Mouse (Mus musculus) brain, embryonic 14.5 days (tissue): ENCODE data around the gene B830017H08Rik. TPM values are rescaled to one million over a fixed set of nuclear protein-coding genes. Genes with fewer than 3 reads are reported as not detected.

Experiments used
- DNase-seq: peaks from one replicate; pipeline ENCODE4 v3.0.0-alpha.2; 2011; ENCODE audit warnings: low read depth
- CTCF ChIP-seq: fragments of 200-500 bp; IDR thresholded peaks from 2 replicates; pipeline ENCODE4 v1.5.1; 2012; ENCODE audit warnings: inconsistent platforms, mild to moderate bottlenecking, moderate library complexity, borderline replicate concordance; ENCODE audit not compliant: insufficient read depth, insufficient read length; ENCODE audit errors: extremely low read depth
- POLR2A ChIP-seq: fragments of 200-500 bp; IDR thresholded peaks from 2 replicates; pipeline ENCODE4 v1.6.1; 2012; ENCODE audit warnings: mild to moderate bottlenecking, inconsistent platforms, borderline replicate concordance; ENCODE audit not compliant: poor library complexity, insufficient read depth, insufficient read length, severe bottlenecking; ENCODE audit errors: extremely low read depth
- polyA plus RNA-seq: library from polyadenylated mRNA; depleted of rRNA; stranded (reverse); fragments of >200 nt; gene quantifications from 2 replicates; pipeline ENCODE4 v1.2.3, GENCODE M21; 2012; rRNA removed

Gene B830017H08Rik
- polyA plus RNA-seq: 2.3 and 3.7 TPM in 2 replicates

- DNase-seq: no peak
- TF ChIP-seq CTCF: no peak
- no peak for TF ChIP-seq POLR2A
Observed at GRCm38 (mm10) chr16:17832821-17833220, at the start of gene B830017H08Rik. Gene B830017H08Rik (plus strand): TSS chr16:17833121.

- DNase-seq: no peak
- TF ChIP-seq CTCF: peak; percentile 7; the same call in 1 of the 2 replicates
- no peak for TF ChIP-seq POLR2A
Observed at GRCm38 (mm10) chr16:17785337-17785736, 47.6 kb upstream of the B830017H08Rik start.

GRCm38 (mm10) chr16:17792728-17793127 lies 40.2 kb upstream of the B830017H08Rik start:
- TF ChIP-seq POLR2A (no peak), CTCF (no peak)
- DNase-seq: no peak

- DNase-seq: no peak
- TF ChIP-seq CTCF (no peak), POLR2A (no peak)
Observed at GRCm38 (mm10) chr16:17794047-17794446, 38.9 kb upstream of the B830017H08Rik start.

- DNase-seq: no peak
- TF ChIP-seq POLR2A (no peak), CTCF (no peak)
Observed at GRCm38 (mm10) chr16:17795643-17796042, 37.3 kb upstream of the B830017H08Rik start.

- TF ChIP-seq POLR2A: no peak
- TF ChIP-seq CTCF: no peak
Observed at GRCm38 (mm10) chr16:17796519-17796918, 36.4 kb upstream of the B830017H08Rik start.

GRCm38 (mm10) chr16:17796971-17797811 lies 35.7 kb upstream of the B830017H08Rik start, which contains the start of gene Scarf2:
Gene Scarf2 (plus strand): TSS chr16:17797282.
- TF ChIP-seq CTCF (no peak), POLR2A (no peak)
- no peak for DNase-seq

More at GRCm38 (mm10) chr16:17796519-17796918, 36.4 kb upstream of the B830017H08Rik start:
- no peak for DNase-seq

- TF ChIP-seq POLR2A (no peak), CTCF (no peak)
- no peak for DNase-seq
Observed at GRCm38 (mm10) chr16:17797812-17798311, 35.1 kb upstream of the B830017H08Rik start.

- DNase-seq: no peak
- TF ChIP-seq CTCF (no peak), POLR2A (no peak)
Observed at GRCm38 (mm10) chr16:17798321-17799180, 34.4 kb upstream of the B830017H08Rik start.

- TF ChIP-seq POLR2A (no peak), CTCF (no peak)
- no peak for DNase-seq
Observed at GRCm38 (mm10) chr16:17799584-17799983, 33.3 kb upstream of the B830017H08Rik start.

GRCm38 (mm10) chr16:17801777-17802455 lies 31.0 kb upstream of the B830017H08Rik start:
- TF ChIP-seq POLR2A (no peak), CTCF (no peak)
- DNase-seq: no peak

GRCm38 (mm10) chr16:17802456-17802838 lies 30.5 kb upstream of the B830017H08Rik start:
- no peak for DNase-seq
- TF ChIP-seq POLR2A (no peak), CTCF (no peak)
